Mouse (Mus musculus): Measurements from ENCODE around the gene Tnni3. TPM values are rescaled to one million over a fixed set of nuclear protein-coding genes. Genes with fewer than 3 reads are reported as not detected.

Gene Tnni3
- polyA plus RNA-seq, 1 experiment from 2014 or later, result 4.3 TPM

Other genes starting within 250 kb of the Tnni3 start
- not detected in 2 replicates for gene Ncr1, start 186.5 kb downstream of the Tnni3 start, polyA plus RNA-seq (2016; fragmentation: Nextera tagmentation; extraction: Ambion mirVana)
- 0.22 and 0.65 TPM in 2 replicates for gene Gp6, start 126.5 kb downstream of the Tnni3 start, polyA plus RNA-seq (2016; fragmentation: Nextera tagmentation; extraction: Ambion mirVana)
- gene Rdh13, start 78.6 kb downstream of the Tnni3 start, polyA plus RNA-seq (2016; fragmentation: Nextera tagmentation; extraction: Ambion mirVana), result 29.7 and 29.8 TPM in 2 replicates
- gene Eps8l1, start 63.6 kb downstream of the Tnni3 start, polyA plus RNA-seq (2016; fragmentation: Nextera tagmentation; extraction: Ambion mirVana), result 6.2 and 6.4 TPM in 2 replicates
- 65.3 and 70.3 TPM in 2 replicates for gene Ppp1r12c, start 22.5 kb downstream of the Tnni3 start, polyA plus RNA-seq (2016; fragmentation: Nextera tagmentation; extraction: Ambion mirVana)
- 186 and 195 TPM in 2 replicates for gene Tnnt1, start 7.8 kb downstream of the Tnni3 start, polyA plus RNA-seq (2016; fragmentation: Nextera tagmentation; extraction: Ambion mirVana)
- gene Dnaaf3, start 8.2 kb upstream of the Tnni3 start, polyA plus RNA-seq (2016; fragmentation: Nextera tagmentation; extraction: Ambion mirVana), result 3.7 and 4.1 TPM in 2 replicates
- gene Syt5, start 23.3 kb upstream of the Tnni3 start, polyA plus RNA-seq (2016; fragmentation: Nextera tagmentation; extraction: Ambion mirVana), result 6.6 and 6.8 TPM in 2 replicates
- gene Ptprh, start 79.8 kb upstream of the Tnni3 start, polyA plus RNA-seq (2016; fragmentation: Nextera tagmentation; extraction: Ambion mirVana), result not detected in 2 replicates
- gene Tmem86b, start 107.2 kb upstream of the Tnni3 start, polyA plus RNA-seq (2016; fragmentation: Nextera tagmentation; extraction: Ambion mirVana), result 1.9 and 2.4 TPM in 2 replicates
- 10.6 and 14.8 TPM in 2 replicates for gene Ppp6r1, start 134.8 kb upstream of the Tnni3 start, polyA plus RNA-seq (2016; fragmentation: Nextera tagmentation; extraction: Ambion mirVana)
- 107 and 111 TPM in 2 replicates for gene Hspbp1, start 160.8 kb upstream of the Tnni3 start, polyA plus RNA-seq (2016; fragmentation: Nextera tagmentation; extraction: Ambion mirVana)
- gene Brsk1, start 166.4 kb upstream of the Tnni3 start, polyA plus RNA-seq (2016; fragmentation: Nextera tagmentation; extraction: Ambion mirVana), result 2.4 and 3.6 TPM in 2 replicates
- 0.13 and 0.26 TPM in 2 replicates for gene Tmem150b, start 201.0 kb upstream of the Tnni3 start, polyA plus RNA-seq (2016; fragmentation: Nextera tagmentation; extraction: Ambion mirVana)
- gene Kmt5c, start 215.9 kb upstream of the Tnni3 start, polyA plus RNA-seq (2016; fragmentation: Nextera tagmentation; extraction: Ambion mirVana), result 67.3 and 73.3 TPM in 2 replicates
- 61.5 and 70.0 TPM in 2 replicates for gene Cox6b2, start 228.9 kb upstream of the Tnni3 start, polyA plus RNA-seq (2016; fragmentation: Nextera tagmentation; extraction: Ambion mirVana)
- not detected in 2 replicates for gene Fam71e2, start 247.1 kb upstream of the Tnni3 start, polyA plus RNA-seq (2016; fragmentation: Nextera tagmentation; extraction: Ambion mirVana)

Measured in limb, embryonic 12.5 days (tissue).